Mouse (Mus musculus) CH12F3 (cell line): ENCODE data around the gene Churc1.

ENCODE experiments used
- in situ Hi-C: fragments of 300-500 bp; cut with MboI; formaldehyde crosslinking; loops from 2 replicates; pipeline ENCODE4 v1.14.3; 2020; ENCODE audit warnings: low sequenced_read_pairs

Churc1 gene

DNA sequence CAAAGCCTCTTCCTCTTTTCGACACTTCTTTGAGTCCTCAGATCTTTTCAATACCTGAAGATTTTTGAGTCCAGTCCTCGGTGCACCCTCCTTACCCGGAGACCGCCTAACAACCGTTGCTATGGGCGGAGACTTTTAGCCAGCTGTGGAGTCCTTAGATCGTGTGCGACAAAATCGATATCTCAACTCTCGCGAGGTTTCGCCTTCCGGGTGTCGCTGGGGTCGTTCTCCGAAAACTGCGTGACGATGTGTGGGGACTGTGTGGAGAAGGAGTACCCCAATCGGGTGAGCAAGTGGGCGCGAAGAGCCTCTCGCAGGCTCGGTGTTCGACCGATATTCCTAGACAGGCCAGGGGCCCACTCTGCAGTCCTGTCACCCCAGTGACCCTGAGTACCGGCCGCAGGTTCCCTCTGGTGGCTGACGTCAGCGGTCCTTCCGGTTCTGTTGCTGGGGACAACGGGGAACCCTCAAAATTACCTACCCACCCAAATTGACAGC, at the start of gene Churc1, which contains the start of gene Fntb:
Churc1 (plus strand) TSS at position 185 of the 498 bp plus-strand sequence.
Fntb (plus strand) TSS at position 236 of the 498 bp plus-strand sequence.
- in situ Hi-C loops, result no loop called here

DNA sequence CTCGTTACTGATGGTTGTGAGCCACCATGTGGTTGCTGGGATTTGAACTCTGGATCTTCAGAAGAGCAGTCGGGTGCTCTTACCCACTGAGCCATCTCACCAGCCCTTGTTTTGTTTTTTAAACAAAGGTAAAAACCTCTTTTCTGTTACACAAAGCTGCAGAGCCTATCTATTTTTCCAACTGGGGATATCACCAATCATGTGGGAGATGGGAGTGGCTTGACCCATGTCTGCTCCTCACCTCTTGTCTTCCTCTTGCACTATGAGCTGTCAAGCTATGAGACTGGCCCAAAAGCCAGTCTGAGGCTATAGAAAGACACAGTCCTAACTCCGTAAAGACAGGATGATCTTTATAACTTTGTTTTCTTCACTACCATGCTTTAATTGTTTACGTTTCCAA, 47.0 kb upstream of the Churc1 start:
- in situ Hi-C loops, result no loop called here

DNA sequence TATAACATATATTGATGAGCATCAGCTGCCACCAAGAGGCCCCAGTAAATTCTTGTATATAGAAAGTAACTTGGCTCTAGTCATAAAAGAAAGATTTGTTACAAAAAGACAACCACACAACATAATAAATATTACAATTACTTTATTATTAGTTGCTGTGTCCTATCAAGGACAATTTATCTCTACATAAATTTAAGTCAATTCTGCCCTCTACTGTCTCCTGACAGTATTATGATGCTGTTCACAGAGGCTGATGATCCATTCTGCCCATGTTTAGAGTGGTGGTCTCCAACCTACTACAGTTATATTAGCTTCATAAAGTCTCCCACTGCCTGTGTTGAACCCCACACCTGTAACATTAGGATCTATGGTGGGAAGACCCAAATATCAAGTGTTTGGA, 44.8 kb upstream of the Churc1 start:
- in situ Hi-C loops, result no loop called here

DNA sequence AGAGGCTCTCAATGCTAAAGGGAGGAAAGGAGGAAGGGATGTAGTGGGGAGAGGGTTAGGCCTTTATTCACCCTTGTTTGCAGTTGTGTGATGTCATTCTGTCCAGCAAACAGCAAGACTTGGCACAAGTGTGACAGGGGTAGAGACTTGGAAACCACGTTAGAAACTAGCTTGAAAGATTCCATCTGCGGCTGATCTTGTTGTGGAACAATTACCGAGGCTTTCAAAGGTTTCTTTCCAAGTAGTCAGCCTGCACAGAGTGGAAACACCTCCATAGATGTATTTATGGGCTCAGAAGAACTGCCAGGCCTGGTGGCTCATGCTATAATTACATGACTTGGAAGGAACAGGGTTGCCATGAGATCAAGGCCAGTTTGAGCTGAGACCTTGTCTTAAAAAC, 43.3 kb upstream of the Churc1 start:
- in situ Hi-C loops, result no loop called here

GRCm38 (mm10) chr12:76727955-76728354, 37.4 kb upstream of the Churc1 start:
- in situ Hi-C loops, result no loop called here

DNA sequence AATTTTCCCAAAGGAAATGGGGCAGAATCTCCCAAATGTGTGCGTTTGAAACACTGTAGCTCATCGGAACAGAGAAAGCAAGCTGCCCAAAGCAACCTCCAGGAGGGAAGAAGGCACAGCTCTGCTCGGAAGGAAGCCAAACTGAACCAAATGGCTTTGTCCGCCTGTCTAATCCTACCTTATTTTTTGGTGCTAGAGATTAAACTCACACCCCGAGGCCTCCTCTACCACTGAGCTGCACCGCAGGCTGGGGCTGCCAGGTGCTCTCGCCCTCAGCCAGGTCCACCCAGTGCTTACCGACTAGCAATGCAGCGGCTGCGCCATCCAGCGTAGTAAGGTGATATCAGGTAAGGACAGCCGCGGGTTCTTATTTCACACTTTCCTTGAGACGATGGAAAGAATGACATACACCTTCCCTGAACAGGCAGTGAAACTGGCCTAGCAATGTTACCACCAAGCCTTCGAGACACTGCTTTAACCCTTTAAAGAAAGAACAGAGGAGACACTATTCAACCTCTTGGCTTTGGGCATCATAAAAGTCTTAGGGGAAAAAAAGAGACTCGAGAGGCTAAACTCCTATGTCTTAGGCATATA, 14.4 kb upstream of the Churc1 start:
- in situ Hi-C loops, result no loop called here

DNA sequence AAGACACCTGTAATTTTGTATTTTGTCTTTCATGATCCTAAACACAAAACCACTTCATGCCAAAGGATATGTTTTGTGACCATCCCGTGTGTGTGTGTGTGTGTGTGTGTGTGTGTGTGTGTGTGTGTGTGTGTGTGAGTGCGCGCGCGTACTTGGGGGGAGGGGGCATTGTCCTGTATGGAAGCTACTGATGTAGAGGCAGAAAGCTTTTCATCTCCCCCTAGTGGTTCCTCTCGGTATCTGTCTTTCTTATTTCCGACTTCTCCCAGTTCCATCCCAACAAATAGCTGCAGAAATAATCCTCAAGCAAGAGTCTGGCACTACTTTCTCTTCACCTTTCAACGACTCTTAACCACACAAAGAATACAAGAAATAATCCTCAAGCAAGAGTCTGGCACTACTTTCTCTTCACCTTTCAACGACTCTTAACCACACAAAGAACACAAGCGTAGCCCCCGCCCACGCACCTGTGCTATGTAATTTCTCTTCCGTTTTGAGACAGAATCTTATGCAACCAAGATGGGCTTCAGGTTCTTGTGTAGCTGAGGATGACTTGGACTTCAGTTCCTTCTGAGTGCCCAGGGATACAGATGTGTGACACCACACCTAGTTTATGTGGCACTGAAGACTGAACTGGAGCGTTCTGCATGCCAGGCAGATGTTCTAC, 12.6 kb upstream of the Churc1 start:
- in situ Hi-C loops, result no loop called here

DNA sequence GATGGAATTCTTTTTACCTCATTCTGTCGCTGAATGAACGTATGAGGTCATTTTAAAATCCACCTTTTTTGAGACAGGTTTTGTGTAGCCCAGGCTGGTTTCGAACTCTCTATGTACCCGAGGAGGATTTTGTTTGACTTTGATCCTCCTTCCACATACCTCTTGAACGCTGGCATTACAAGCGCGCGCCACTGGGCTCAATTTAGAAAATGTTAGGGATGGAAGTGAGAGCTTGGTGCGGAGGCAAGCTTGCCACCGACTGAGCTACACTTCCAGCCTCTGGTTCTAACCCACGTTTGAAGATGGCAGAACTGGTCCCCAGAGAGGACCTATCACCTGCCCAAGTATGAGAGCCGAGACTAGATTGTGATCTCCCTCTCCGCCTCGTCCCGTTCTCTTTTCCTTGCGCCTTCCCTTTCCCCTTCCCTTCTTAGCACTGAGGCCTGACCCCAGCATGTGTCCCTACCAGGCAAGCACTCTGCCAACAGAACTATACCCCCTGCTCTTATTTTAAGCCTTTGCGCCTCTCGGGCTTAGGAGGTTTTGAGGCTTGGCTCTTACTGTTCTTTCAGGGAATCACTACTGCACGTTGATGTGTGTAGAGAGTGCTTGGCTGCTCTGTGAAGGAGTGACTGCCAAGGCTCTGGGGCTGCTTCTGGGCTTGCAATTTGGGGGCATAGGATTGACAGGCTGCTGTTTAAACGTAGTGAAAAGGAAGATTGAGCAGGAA, 728 bp downstream of the Churc1 start:
- in situ Hi-C loops, result no loop called here

GRCm38 (mm10) chr12:76770841-76771500, 5.6 kb downstream of the Churc1 start:
- in situ Hi-C loops, result no loop called here

DNA sequence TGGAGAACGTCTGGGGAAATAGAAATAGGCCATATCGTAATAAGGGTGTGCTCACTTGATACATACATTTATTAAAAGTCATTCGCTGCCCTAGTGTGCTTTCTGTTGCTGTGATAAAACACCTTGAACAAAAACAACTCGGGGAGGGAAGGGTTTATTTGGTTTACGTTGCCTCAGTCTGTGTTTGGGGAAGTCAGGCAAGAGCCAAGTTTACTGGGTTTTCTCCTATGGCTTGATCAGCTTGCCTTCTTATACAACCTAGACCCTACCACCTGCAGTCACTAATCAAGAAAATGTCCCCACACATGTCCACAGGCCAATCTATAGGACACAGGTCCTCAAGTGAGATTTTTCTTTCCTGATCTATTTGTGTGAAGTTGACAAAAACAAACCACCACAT, 6.2 kb downstream of the Churc1 start:
- in situ Hi-C loops, result no loop called here

DNA sequence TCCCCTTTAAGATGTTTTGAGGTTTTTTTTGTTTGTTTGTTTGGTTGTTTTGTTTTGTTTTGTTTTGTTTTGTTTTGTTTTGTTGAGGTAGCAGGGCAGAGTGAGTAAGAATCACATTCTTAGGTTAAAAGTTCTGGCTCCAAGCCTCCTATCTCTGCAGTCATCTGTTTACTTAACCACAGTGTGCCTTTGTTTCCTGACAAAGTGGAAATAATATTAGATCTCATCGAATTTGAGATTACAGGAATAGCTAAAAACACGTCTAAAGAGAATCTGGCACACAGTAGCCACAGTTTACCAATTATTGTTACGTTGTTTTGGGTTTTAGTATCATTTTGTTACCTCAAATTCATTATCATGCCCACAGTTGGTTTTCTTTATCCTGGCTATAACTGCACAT, 9.3 kb downstream of the Churc1 start:
- in situ Hi-C loops, result no loop called here

DNA sequence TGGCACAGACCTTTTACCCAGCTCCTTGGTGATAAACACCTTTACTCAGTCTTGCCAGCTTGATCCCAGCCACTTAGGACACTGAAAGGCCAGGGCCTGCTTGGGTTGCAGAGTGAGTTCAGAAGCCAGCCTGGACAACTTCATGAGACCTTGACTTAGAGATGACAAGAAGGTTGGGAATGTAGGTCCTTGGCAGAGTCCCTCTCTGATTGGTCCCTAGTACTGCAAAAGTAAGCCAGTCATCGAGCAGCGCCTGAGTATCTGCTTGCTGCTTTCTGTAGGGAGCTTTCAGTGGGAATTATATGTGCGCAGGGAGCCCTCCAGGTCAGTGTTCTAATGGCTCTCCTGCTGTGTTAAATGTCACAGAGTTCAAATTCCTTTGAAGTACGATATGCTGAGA, 9.8 kb downstream of the Churc1 start:
- in situ Hi-C loops, result no loop called here

DNA sequence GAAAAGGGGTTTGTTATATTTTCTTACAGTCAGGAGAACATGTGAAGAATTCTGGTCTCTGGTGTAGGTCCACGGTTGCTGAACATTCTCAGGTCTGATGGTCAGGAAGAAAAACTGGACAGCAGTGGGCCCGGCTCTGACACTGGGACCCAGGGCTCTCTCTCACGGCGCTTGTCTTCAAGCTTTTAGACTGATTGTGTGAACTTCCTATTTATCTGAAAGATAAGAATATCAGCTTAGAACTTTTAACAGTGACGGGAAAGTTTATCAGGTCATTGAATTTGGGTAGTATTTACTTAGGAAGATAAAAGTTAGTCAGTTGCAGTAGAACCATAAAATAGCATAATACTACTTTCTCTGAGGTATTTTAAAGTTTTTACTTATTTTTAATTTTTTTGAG, 11.6 kb downstream of the Churc1 start:
- in situ Hi-C loops, result no loop called here

DNA sequence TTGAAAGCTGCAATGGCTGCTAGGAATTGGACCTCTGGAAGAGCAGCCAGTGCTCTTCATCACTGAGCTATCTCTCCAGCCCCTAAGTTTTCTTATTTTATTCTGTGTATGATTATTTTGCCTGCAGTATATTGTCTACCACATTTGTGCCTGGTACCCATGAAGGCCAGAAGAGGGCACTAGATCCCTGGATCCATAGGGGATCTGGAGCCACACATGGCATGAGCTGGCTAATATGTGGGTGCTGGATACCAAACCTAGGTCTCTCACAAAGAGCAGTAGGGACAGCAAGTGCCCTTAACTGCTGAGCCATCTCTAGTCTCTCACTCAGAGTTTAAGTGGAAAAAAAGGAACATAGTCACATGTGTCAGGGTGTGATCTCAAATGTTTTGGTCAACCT, 12.5 kb downstream of the Churc1 start:
- in situ Hi-C loops, result no loop called here

GRCm38 (mm10) chr12:76778305-76779083, 13.2 kb downstream of the Churc1 start:
- in situ Hi-C loops, result no loop called here

DNA sequence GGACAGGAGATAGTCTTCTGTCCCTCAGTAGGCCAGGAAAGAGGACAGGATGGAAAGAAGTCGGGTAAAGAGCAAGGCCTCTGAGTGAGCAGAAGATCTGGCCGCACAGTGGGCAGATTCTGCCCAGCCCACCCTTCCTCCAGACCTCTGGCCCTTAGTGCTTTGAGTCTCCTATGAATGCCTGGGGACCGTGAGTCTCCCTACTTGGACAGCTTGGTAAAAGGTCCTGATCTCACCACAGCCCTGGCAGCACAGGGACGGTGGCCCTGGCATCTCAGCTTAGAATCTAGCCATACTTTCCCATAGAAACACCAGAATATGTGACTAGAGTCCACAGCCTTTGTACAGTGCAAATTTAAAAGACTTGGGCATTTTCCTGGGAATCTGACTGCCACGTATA, 14.6 kb downstream of the Churc1 start:
- in situ Hi-C loops, result no loop called here

GRCm38 (mm10) chr12:76780639-76781468, 15.5 kb downstream of the Churc1 start:
- in situ Hi-C loops, result no loop called here

- in situ Hi-C loops, result no loop called here
These were observed 18.8 kb downstream of the Churc1 start for GRCm38 (mm10) chr12:76784056-76784619.

DNA sequence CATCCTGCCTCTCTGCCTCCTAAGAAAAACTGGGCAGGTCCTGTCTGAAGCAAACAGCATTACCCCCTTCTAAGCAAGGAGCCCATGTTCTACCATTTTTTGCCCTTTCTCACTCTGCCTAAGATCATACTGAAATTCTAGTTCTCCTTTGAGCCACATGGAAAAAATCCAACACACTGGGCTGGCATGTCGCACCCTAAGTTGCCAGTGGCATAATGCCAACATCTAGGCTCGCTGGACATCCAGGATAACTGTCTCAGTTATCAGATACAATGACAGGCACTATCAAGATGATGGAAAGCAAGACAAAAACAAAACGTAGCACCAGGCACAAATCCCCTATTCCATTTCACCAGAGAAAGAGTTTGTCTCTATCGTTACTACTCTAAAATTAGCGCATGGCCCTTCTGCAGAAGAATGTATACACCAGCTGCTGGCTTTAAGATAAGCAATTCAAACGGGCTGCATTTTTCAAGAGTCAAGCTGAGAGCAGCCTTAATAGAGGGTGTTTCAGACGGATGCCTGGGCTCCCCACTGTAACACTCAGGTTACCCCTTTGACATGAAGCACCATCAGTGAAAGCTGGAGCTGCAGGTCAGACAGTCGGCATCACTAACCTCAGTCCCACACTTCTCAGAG, 25.2 kb downstream of the Churc1 start:
- in situ Hi-C loops, result no loop called here
